Mouse (Mus musculus) cerebellum, adult 2 months (tissue): ENCODE measurements around the gene Hoxa3.

Source experiments
- CTCF ChIP-seq: fragments of 200-500 bp; IDR thresholded peaks from 2 replicates; pipeline ENCODE4 v1.5.1; 2011; ENCODE audit warnings: low read depth, mild to moderate bottlenecking, control low read depth, low read length, moderate library complexity, borderline replicate concordance; ENCODE audit not compliant: insufficient read depth
- POLR2A ChIP-seq: fragments of 200-500 bp; IDR thresholded peaks from 2 replicates; pipeline ENCODE4 v1.6.1; 2011; ENCODE audit warnings: low read length, control low read depth, borderline replicate concordance; ENCODE audit not compliant: insufficient read depth

DNA sequence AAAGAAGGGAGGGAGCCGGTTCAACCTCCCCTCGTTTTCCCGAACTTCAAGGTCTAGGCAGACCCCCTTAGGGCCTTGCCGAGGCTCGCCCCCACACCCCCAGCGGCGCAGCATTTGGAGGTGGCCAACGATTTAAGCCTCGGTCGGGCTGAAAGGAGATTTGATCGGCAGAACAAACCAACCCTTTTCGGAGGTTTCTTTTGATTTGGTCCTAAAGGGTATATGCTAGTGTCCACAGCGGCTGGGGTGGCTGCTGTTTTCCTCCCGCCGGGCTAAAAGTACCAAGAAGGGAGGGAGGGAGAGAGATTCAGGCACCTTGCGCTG lies 36.2 kb upstream of the Hoxa3 start:
- no peak for TF ChIP-seq CTCF
- no peak for TF ChIP-seq POLR2A
